Mouse (Mus musculus): ENCODE data around the gene Gm20458.

DNA sequence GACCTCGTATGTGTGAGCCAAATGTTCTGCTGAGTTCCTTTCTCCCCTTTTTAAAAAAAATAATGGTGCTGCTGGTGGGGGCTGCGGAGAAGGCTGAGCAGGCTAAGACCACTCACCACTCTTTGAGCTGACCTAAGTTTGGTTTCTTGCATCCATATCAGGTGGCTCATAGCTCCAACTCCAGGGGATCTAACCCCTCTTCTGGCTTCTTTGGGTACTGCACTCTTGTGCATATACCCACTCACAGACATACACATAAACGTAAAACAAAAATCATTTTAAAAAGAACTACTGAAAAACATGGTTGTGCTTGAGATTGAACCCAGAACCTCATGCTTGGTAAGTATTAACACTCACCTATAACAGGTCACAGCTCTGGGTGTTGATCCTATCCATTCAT, 44.2 kb downstream of the Gm20458 start:
- TF ChIP-seq POLR2A (IDR thresholded peaks at IDR 0.05; ENCODE audit: control insufficient read depth, extremely low read depth, insufficient read depth, low read length, poor library complexity) (no peak), CTCF (IDR thresholded peaks at IDR 0.05; ENCODE audit: borderline replicate concordance, control insufficient read depth, extremely low read depth, insufficient read depth, low read length, poor library complexity) (no peak)

Measured in thymus, adult 2 months (tissue).